Mouse (Mus musculus) cerebellum, adult 2 months (tissue): ENCODE results near the gene Zfand2a. TPM values are rescaled to one million over a fixed set of nuclear protein-coding genes. Genes with fewer than 3 reads are reported as not detected.

ENCODE experiments used
- DNase-seq, 2 experiments: peaks; one replicate each; pipeline ENCODE4 v3.0.0; 2021
- H3K27ac ChIP-seq: fragments of 200-500 bp; 2 replicates; pipeline ENCODE4 v1.5.1; 2012; ENCODE audit warnings: low read length, control low read depth, inconsistent platforms; ENCODE audit not compliant: insufficient read depth
- H3K27me3 ChIP-seq: fragments of 200-500 bp; 2 replicates; pipeline ENCODE4 v1.6.1; 2012; ENCODE audit warnings: inconsistent platforms, mild to moderate bottlenecking, low read length, moderate library complexity; ENCODE audit not compliant: control insufficient read depth, insufficient read depth
- H3K4me1 ChIP-seq: fragments of 200-500 bp; 2 replicates; pipeline ENCODE4 v1.6.1; 2011; ENCODE audit warnings: low read length; ENCODE audit not compliant: control insufficient read depth, insufficient read depth
- H3K4me3 ChIP-seq: fragments of 200-500 bp; replicated peaks from 2 replicates; pipeline ENCODE3; 2011; ENCODE audit warnings: mild to moderate bottlenecking, low read depth, low read length, control low read depth; ENCODE audit not compliant: insufficient read depth
- CTCF ChIP-seq: fragments of 200-500 bp; IDR thresholded peaks from 2 replicates; pipeline ENCODE4 v1.5.1; 2011; ENCODE audit warnings: low read depth, mild to moderate bottlenecking, control low read depth, low read length, moderate library complexity, borderline replicate concordance; ENCODE audit not compliant: insufficient read depth
- POLR2A ChIP-seq: fragments of 200-500 bp; IDR thresholded peaks from 2 replicates; pipeline ENCODE4 v1.6.1; 2011; ENCODE audit warnings: low read length, control low read depth, borderline replicate concordance; ENCODE audit not compliant: insufficient read depth
- WGBS: fragments of 180-500 bp; shearing (Covaris S2); methylation state at CpG from one replicate; pipeline ENCODE4 v1.1.7; 2018; 5-methylcytosine and 5-hydroxymethylcytosine counted together
- polyA plus RNA-seq: library from polyadenylated mRNA; depleted of rRNA; stranded (reverse); fragments of >200 nt; gene quantifications from 2 replicates; pipeline ENCODE4 v1.2.3, GENCODE M21; 2012; rRNA removed

Gene Zfand2a
- polyA plus RNA-seq: 37.1 and 42.8 TPM in 2 replicates

DNA sequence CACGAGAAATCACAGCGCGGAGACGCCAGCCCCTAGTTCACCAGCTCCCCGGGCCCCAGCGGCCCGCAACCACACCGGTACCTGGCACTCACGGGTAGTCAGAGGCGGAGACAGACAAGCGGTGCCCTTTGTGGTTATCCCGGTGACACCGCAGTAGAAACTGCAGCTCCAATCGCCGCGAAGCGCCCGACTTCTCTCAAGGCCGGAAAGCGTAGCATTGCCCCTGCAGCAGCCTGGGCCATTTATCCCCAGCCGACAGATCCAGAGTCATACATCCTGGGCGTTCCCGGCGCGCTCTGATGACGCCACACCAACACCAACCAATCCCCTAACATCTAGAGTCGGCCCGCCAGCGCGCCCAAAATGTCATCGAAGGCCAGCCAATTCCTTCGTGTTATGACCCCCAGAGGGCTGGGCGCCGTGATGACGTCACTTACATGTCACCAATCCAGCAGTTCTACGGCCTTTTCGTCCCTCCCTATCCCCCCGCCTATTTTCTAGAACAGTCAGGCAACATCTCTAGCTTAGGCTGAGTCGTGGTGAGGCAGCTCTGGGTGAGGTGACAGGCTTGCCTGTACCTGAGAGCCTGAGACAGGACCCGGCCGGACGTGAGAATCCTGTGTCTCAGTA is at the start of gene Zfand2a:
Gene Zfand2a (minus strand): TSS at position 365 of the 630 bp plus-strand sequence.
- peaks cover 1% of the 10 kb centered on the region for H3K4me1 ChIP-seq
- H3K27ac ChIP-seq: peak within 1 kb of the TSS; percentile 87
- TF ChIP-seq POLR2A (peak; percentile 97), CTCF (no peak)
- no peaks in the 10 kb centered on the region for H3K27me3 ChIP-seq
- DNase-seq: peak; percentile 99 to 100
- under 1% methylated on average over 42 of the region's 42 CpGs for WGBS
- peak within 1 kb of the TSS; percentile 77 for H3K4me3 ChIP-seq

DNA sequence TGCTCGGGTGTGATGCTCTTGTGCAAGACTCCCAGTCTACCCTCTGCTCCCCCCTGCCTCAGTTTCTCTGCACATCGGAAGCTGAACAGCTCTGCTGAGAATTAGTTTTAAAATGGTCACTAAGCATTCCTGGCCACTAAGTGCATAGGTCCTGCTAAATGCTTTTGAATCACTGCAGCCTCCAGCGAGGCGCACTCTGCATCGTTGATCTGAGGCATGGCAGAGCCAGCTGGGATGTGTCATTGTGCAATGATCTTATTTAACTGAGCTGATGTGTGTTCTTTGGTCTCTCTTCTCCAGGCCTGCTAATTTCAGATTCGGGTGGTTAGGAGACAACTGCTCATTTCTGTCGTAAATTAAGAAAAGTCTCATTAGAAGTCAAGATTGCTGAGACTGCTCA is 44.5 kb upstream of the Zfand2a start:
- 63% methylated on average over 7 of the region's 7 CpGs for WGBS
- DNase-seq: no peak
- Histone ChIP-seq H3K4me1 (no peaks in the 10 kb centered on the region), H3K27me3 (no peaks in the 10 kb centered on the region), H3K27ac (no peak overlapping the region), H3K4me3 (no peak overlapping the region)
- TF ChIP-seq POLR2A (no peak), CTCF (no peak)

DNA sequence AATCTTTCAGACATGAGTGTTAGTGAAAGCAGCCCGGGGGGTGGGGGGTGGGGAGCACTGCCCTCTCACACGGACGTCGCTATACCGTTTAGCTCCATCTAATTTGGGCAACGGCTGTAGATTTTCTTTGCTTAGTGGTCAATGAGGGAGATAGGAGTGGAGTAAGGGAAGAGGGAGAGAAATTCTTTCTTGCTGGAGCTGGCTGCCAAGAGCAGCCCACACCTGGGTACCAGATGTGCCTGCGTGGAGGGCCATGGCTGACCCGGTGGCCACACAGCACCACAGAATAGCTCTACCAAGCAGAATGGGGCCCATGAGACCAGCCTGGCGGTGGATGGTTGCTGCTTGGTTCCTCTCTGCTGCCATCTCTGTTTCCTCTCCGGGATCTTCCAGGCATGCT is 37.6 kb upstream of the Zfand2a start:
- no peak for TF ChIP-seq POLR2A
- no peaks in the 10 kb centered on the region for H3K27me3 ChIP-seq
- H3K27ac ChIP-seq: no peak overlapping the region
- no peak overlapping the region for H3K4me3 ChIP-seq
- DNase-seq: no peak
- 78% methylated on average over 10 of the region's 10 CpGs for WGBS
- no peaks in the 10 kb centered on the region; the same call in 1 of the 2 replicates for H3K4me1 ChIP-seq

GRCm38 (mm10) chr5:139520069-139520834 is 35.9 kb upstream of the Zfand2a start:
- Histone ChIP-seq H3K27ac (no peak overlapping the region), H3K4me1 (peaks cover 8% of the 10 kb centered on the region), H3K4me3 (no peak overlapping the region), H3K27me3 (no peaks in the 10 kb centered on the region)
- no peak for TF ChIP-seq POLR2A
- TF ChIP-seq CTCF: no peak
- peak in 1 of 2 experiments; percentile 32 for DNase-seq
- WGBS: 11% methylated on average over 14 of the region's 14 CpGs

GRCm38 (mm10) chr5:139516281-139516680 is 31.9 kb upstream of the Zfand2a start:
- Histone ChIP-seq H3K27ac (no peak overlapping the region), H3K4me3 (no peak overlapping the region), H3K4me1 (peaks cover 8% of the 10 kb centered on the region), H3K27me3 (no peaks in the 10 kb centered on the region)
- TF ChIP-seq POLR2A (no peak), CTCF (no peak)
- peak; percentile 66 to 67 for DNase-seq
- WGBS: 1% methylated on average over 11 of the region's 11 CpGs

DNA sequence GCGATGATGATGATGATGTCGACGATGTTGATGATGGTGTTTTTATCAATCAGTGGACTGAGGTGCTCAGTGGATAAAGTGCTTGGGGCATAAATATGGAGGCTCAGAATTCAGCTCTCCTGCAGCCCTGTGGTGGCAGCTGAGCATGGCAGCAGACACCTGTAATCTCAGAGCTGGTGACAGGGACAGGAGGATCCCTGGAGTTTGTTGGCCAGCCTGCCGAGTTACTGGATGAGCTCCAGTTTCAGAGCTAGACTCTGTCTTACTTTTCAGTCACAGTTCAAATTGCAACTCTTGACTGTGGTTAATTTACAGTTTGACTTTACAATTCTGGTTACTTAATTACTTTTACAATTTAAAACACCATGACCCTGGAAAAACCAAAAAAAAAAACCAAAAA is 27.9 kb upstream of the Zfand2a start:
- DNase-seq: peak in 1 of 2 experiments; percentile 37
- no peaks in the 10 kb centered on the region for H3K27me3 ChIP-seq
- no peak overlapping the region for H3K27ac ChIP-seq
- H3K4me1 ChIP-seq: peaks cover 12% of the 10 kb centered on the region
- WGBS: 47% methylated on average over 4 of the region's 4 CpGs
- H3K4me3 ChIP-seq: no peak overlapping the region
- no peak for TF ChIP-seq CTCF
- TF ChIP-seq POLR2A: no peak

DNA sequence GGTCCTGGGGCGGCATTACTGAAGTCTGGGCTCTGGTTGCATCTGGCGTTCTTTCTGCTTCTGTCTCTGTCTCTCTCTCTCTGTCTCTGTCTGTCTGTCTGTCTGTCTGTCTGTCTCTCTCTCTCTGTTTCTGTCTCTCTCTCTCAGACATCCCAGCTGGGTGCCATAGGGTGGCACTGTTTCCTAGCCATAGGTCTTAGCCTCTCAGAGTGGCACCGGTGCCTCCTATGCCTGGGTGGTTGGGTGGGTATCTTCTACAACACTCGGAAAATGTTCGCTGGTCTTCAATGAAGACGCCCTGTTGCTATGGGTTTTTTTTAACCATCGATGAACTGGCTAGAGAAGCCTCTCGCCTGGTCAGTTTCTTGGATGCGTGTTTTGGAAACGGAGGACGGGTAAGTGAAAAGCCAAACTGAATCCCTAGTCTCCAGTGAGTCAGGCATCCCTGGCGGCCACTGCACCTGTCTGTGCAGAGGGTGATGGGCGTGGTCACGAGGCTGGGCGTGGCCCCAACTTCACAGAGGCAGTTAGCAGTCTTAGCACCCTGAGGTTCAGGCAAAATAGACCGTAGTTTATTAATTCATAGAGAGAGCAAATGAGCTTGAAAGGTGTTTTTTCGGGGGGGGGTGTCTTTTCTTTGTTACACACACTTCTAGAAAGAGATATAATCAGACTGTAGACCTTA is 26.5 kb upstream of the Zfand2a start:
- 11% methylated on average over 17 of the region's 17 CpGs for WGBS
- no peaks in the 10 kb centered on the region for H3K27me3 ChIP-seq

GRCm38 (mm10) chr5:139506207-139506606 is 21.9 kb upstream of the Zfand2a start:
- no peak for DNase-seq
- Histone ChIP-seq H3K27ac (no peak overlapping the region), H3K4me3 (no peak overlapping the region), H3K4me1 (peaks cover 5% of the 10 kb centered on the region; the same call in 1 of the 2 replicates), H3K27me3 (no peaks in the 10 kb centered on the region)
- WGBS: 30% methylated on average over 5 of the region's 5 CpGs
- TF ChIP-seq POLR2A (no peak), CTCF (no peak)

More for the DNA sequence above, 26.5 kb upstream of the Zfand2a start:
- TF ChIP-seq POLR2A (no peak), CTCF (no peak)
- peak in 1 of 2 experiments; percentile 36 for DNase-seq
- H3K4me1 ChIP-seq: peaks cover 5% of the 10 kb centered on the region; the same call in 1 of the 2 replicates
- H3K4me3 ChIP-seq: peak overlapping the region; percentile 7
- no peak overlapping the region for H3K27ac ChIP-seq
